Mouse (Mus musculus): ENCODE measurements at regions not wholly inside any gene's neighbourhood (a gene's known extent, or its start where the extent isn't known, plus 50 kb on each side); places are given as distances from the start of the nearest gene placed in this dataset.

GRCm38 (mm10) chr12:32273474-32273873 is 65.0 kb upstream of the Pik3cg start:
- WGBS: 95% methylated on average over 1 of the region's 1 CpGs
- no peak for TF ChIP-seq CTCF (IDR thresholded peaks at IDR 0.05; ENCODE audit: low read depth)
- no peak for ATAC-seq
- no peak overlapping the region for H3K4me2 ChIP-seq (ENCODE audit: low read depth, low read length)
- H3K9me3 ChIP-seq (ENCODE audit: low read length): no peaks in the 10 kb centered on the region
- no peak overlapping the region for H3K27ac ChIP-seq
- no peaks in the 10 kb centered on the region for H3K27me3 ChIP-seq (ENCODE audit: insufficient read depth, low read length)
- no peaks in the 10 kb centered on the region for H3K4me1 ChIP-seq (ENCODE audit: insufficient read depth, low read length)
- H3K36me3 ChIP-seq (ENCODE audit: insufficient read depth, low read length): no peaks in the 10 kb centered on the region
- DNase-seq (ENCODE audit: low spot score): no peak
- H3K9ac ChIP-seq (replicated peaks; ENCODE audit: low read length): no peak overlapping the region
- no peak overlapping the region for H3K4me3 ChIP-seq (ENCODE audit: low read length)

- Histone ChIP-seq H3K36me3 (ENCODE audit: insufficient read depth, low read length) (no peaks in the 10 kb centered on the region), H3K4me1 (ENCODE audit: insufficient read depth, low read length) (no peaks in the 10 kb centered on the region), H3K4me2 (ENCODE audit: low read depth, low read length) (no peak overlapping the region), H3K27me3 (ENCODE audit: insufficient read depth, low read length) (no peaks in the 10 kb centered on the region), H3K27ac (no peak overlapping the region), H3K9ac (replicated peaks; ENCODE audit: low read length) (no peak overlapping the region), H3K9me3 (ENCODE audit: low read length) (no peaks in the 10 kb centered on the region), H3K4me3 (ENCODE audit: low read length) (no peak overlapping the region)
- DNase-seq (ENCODE audit: low spot score) (no peak), ATAC-seq (no peak)
- no peak for TF ChIP-seq CTCF (IDR thresholded peaks at IDR 0.05; ENCODE audit: low read depth)
- 70% methylated on average over 4 of the region's 4 CpGs for WGBS
These were observed 71.4 kb upstream of the Pik3cg start for GRCm38 (mm10) chr12:32279861-32280260.

- Histone ChIP-seq H3K9ac (replicated peaks; ENCODE audit: low read length) (no peak overlapping the region), H3K27me3 (ENCODE audit: insufficient read depth, low read length) (no peaks in the 10 kb centered on the region), H3K4me3 (ENCODE audit: low read length) (no peak overlapping the region), H3K4me1 (ENCODE audit: insufficient read depth, low read length) (no peaks in the 10 kb centered on the region), H3K36me3 (ENCODE audit: insufficient read depth, low read length) (no peaks in the 10 kb centered on the region), H3K27ac (no peak overlapping the region), H3K4me2 (ENCODE audit: low read depth, low read length) (no peak overlapping the region), H3K9me3 (ENCODE audit: low read length) (no peaks in the 10 kb centered on the region)
- 65% methylated on average over 2 of the region's 2 CpGs for WGBS
- no peak for TF ChIP-seq CTCF (IDR thresholded peaks at IDR 0.05; ENCODE audit: low read depth)
- ATAC-seq: no peak
- no peak for DNase-seq (ENCODE audit: low spot score)
These were observed 71.8 kb upstream of the Pik3cg start for GRCm38 (mm10) chr12:32280309-32280708.

- Histone ChIP-seq H3K4me1 (ENCODE audit: insufficient read depth, low read length) (no peaks in the 10 kb centered on the region), H3K4me2 (ENCODE audit: low read depth, low read length) (no peak overlapping the region), H3K36me3 (ENCODE audit: insufficient read depth, low read length) (no peaks in the 10 kb centered on the region), H3K27ac (no peak overlapping the region), H3K4me3 (ENCODE audit: low read length) (no peak overlapping the region), H3K9me3 (ENCODE audit: low read length) (no peaks in the 10 kb centered on the region), H3K9ac (replicated peaks; ENCODE audit: low read length) (no peak overlapping the region), H3K27me3 (ENCODE audit: insufficient read depth, low read length) (no peaks in the 10 kb centered on the region)
- ATAC-seq: no peak
- WGBS: 76% methylated on average over 5 of the region's 5 CpGs
- no peak for DNase-seq (ENCODE audit: low spot score)
- TF ChIP-seq CTCF (IDR thresholded peaks at IDR 0.05; ENCODE audit: low read depth): no peak
These were observed 74.1 kb upstream of the Pik3cg start for GRCm38 (mm10) chr12:32282371-32283163.

GRCm38 (mm10) chr12:32285039-32285438 is 76.6 kb upstream of the Pik3cg start:
- ATAC-seq: no peak
- no peak for DNase-seq (ENCODE audit: low spot score)
- H3K9ac ChIP-seq (replicated peaks; ENCODE audit: low read length): no peak overlapping the region
- H3K4me2 ChIP-seq (ENCODE audit: low read depth, low read length): no peak overlapping the region
- no peaks in the 10 kb centered on the region for H3K4me1 ChIP-seq (ENCODE audit: insufficient read depth, low read length)
- 81% methylated on average over 2 of the region's 2 CpGs for WGBS
- TF ChIP-seq CTCF (IDR thresholded peaks at IDR 0.05; ENCODE audit: low read depth): no peak
- no peaks in the 10 kb centered on the region for H3K27me3 ChIP-seq (ENCODE audit: insufficient read depth, low read length)
- no peaks in the 10 kb centered on the region for H3K9me3 ChIP-seq (ENCODE audit: low read length)
- H3K36me3 ChIP-seq (ENCODE audit: insufficient read depth, low read length): no peaks in the 10 kb centered on the region
- no peak overlapping the region for H3K27ac ChIP-seq
- H3K4me3 ChIP-seq (ENCODE audit: low read length): no peak overlapping the region

GRCm38 (mm10) chr12:32286652-32287051 is 78.2 kb upstream of the Pik3cg start:
- H3K9ac ChIP-seq (replicated peaks; ENCODE audit: low read length): no peak overlapping the region
- no peak for ATAC-seq
- no peaks in the 10 kb centered on the region for H3K9me3 ChIP-seq (ENCODE audit: low read length)
- no peak for DNase-seq (ENCODE audit: low spot score)
- no peaks in the 10 kb centered on the region for H3K4me1 ChIP-seq (ENCODE audit: insufficient read depth, low read length)
- H3K4me3 ChIP-seq (ENCODE audit: low read length): no peak overlapping the region
- H3K4me2 ChIP-seq (ENCODE audit: low read depth, low read length): no peak overlapping the region
- H3K27me3 ChIP-seq (ENCODE audit: insufficient read depth, low read length): no peaks in the 10 kb centered on the region
- H3K36me3 ChIP-seq (ENCODE audit: insufficient read depth, low read length): no peaks in the 10 kb centered on the region
- H3K27ac ChIP-seq: no peak overlapping the region
- no peak for TF ChIP-seq CTCF (IDR thresholded peaks at IDR 0.05; ENCODE audit: low read depth)
- WGBS: 22% methylated on average over 5 of the region's 5 CpGs

- no peak overlapping the region for H3K4me3 ChIP-seq (ENCODE audit: low read length)
- no peak for TF ChIP-seq CTCF (IDR thresholded peaks at IDR 0.05; ENCODE audit: low read depth)
- no peaks in the 10 kb centered on the region for H3K4me1 ChIP-seq (ENCODE audit: insufficient read depth, low read length)
- H3K4me2 ChIP-seq (ENCODE audit: low read depth, low read length): no peak overlapping the region
- DNase-seq (ENCODE audit: low spot score): no peak
- no peaks in the 10 kb centered on the region for H3K27me3 ChIP-seq (ENCODE audit: insufficient read depth, low read length)
- H3K27ac ChIP-seq: no peak overlapping the region
- no peak overlapping the region for H3K9ac ChIP-seq (replicated peaks; ENCODE audit: low read length)
- no peaks in the 10 kb centered on the region for H3K9me3 ChIP-seq (ENCODE audit: low read length)
- no peaks in the 10 kb centered on the region for H3K36me3 ChIP-seq (ENCODE audit: insufficient read depth, low read length)
- 86% methylated on average over 5 of the region's 5 CpGs for WGBS
- ATAC-seq: no peak
These were observed 82.7 kb upstream of the Pik3cg start for GRCm38 (mm10) chr12:32291145-32291544.
